Mouse (Mus musculus) bone marrow macrophage, adult 2 months (primary cell): ENCODE data around the gene Unc45a.

Experiments used
- CTCF ChIP-seq: IDR thresholded peaks from 2 replicates; pipeline ENCODE4 v1.5.1; 2012; ENCODE audit warnings: low read depth, mild to moderate bottlenecking, low read length, moderate library complexity
- POLR2A ChIP-seq: IDR thresholded peaks from 2 replicates; pipeline ENCODE4 v1.6.1; 2012; ENCODE audit warnings: mild to moderate bottlenecking, low read depth, low read length, borderline replicate concordance

- TF ChIP-seq CTCF: no peak
- TF ChIP-seq POLR2A: no peak
Observed at GRCm38 (mm10) chr7:80280998-80281397, 59.8 kb downstream of the Unc45a start.
